Comparison of ENCODE assay signal across 32 mouse cellular contexts in the genomic region with DNA sequence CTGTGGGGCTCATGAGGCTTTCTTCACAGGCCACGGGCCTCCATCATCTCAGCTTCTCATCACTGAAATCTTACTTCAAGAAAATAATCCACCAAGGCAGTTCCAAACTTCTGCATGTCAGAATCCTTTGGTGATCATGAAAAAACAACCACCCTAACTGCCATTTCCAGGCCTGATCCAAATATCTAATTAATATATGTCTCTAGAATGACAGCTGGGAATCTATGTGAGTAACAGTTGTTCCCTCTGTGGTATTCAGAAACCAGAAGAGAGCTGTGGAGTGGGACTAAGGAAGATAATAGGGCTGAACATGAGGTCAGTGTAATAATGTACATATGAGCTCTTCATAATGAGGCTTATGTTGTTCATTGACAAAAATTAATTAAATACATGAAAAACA. TPM values are rescaled to one million over a fixed set of nuclear protein-coding genes. Genes with fewer than 3 reads are reported as not detected.
"Had no signal": no experiment of that assay in that cellular context is flagged by ENCODE, and none has a peak within 500 bp of the region (broad histone marks: within the 10 kb centered on the region; RNA-seq: fewer than 3 reads in every experiment).

No protein-coding gene starts in this region.

- H3K36me3 ChIP-seq: heart, embryonic 13.5 days; heart, embryonic 15.5 days; hindbrain, embryonic 13.5 days; hindbrain, embryonic 15.5 days; kidney, embryonic 15.5 days; limb, embryonic 12.5 days; liver, embryonic 13.5 days had no signal

- H3K27me3 ChIP-seq: heart, embryonic 13.5 days; heart, embryonic 15.5 days; hindbrain, embryonic 13.5 days; hindbrain, embryonic 15.5 days; kidney, embryonic 15.5 days; limb, embryonic 12.5 days; liver, embryonic 13.5 days had no signal

- DNase-seq: gastrocnemius, postnatal 10 days; gastrocnemius, postnatal 36 days; heart, adult 11 months; heart, adult 2 months; heart, postnatal 14 days; heart, postnatal 36 days; kidney, adult 11 months; kidney, adult 2 months; kidney, adult 9 months; kidney, postnatal 14 days; kidney, postnatal 36 days; layer of hippocampus, adult 9-11 months; layer of hippocampus, postnatal 36 days; left cerebral cortex, postnatal 4 days; liver; liver, embryonic 13.5 days had no signal

- ATAC-seq: hindbrain, postnatal 0 days; intestine, embryonic 16.5 days had no signal

- H3K9ac ChIP-seq: heart, embryonic 13.5 days; heart, embryonic 15.5 days; hindbrain, embryonic 13.5 days; hindbrain, embryonic 15.5 days; kidney, embryonic 15.5 days; limb, embryonic 12.5 days; liver, embryonic 13.5 days had no signal

- H3K4me3 ChIP-seq: heart, adult 2 months; heart, embryonic 13.5 days; heart, embryonic 15.5 days; hindbrain, embryonic 13.5 days; hindbrain, embryonic 15.5 days; kidney, embryonic 15.5 days; limb, embryonic 12.5 days; liver, embryonic 13.5 days had no signal

- H3K9me3 ChIP-seq: heart, embryonic 13.5 days; heart, embryonic 15.5 days; hindbrain, embryonic 13.5 days; hindbrain, embryonic 15.5 days; kidney, embryonic 15.5 days; limb, embryonic 12.5 days; liver, embryonic 13.5 days had no signal

- H3K4me2 ChIP-seq: heart, embryonic 11.5 days; heart, embryonic 13.5 days; heart, embryonic 15.5 days; hindbrain, embryonic 13.5 days; hindbrain, embryonic 15.5 days; kidney, embryonic 15.5 days; limb, embryonic 12.5 days; liver, embryonic 11.5 days; liver, embryonic 13.5 days had no signal

- H3K27ac ChIP-seq: heart, adult 2 months; heart, embryonic 13.5 days; heart, embryonic 15.5 days; hindbrain, embryonic 13.5 days; hindbrain, embryonic 15.5 days; hindbrain, postnatal 0 days; kidney, embryonic 15.5 days; kidney, postnatal 0 days; limb, embryonic 12.5 days; liver, embryonic 13.5 days had no signal

RNA-seq across cellular contexts. Expression of a gene that starts 36.5 kb away (rescaled TPM):
- total RNA-seq: gastrocnemius, adult 18-20 months; hematopoietic stem cell, adult 5-6 weeks; left cerebral cortex, postnatal 10 days had no signal
- polyA plus RNA-seq: heart, embryonic 11.5 days; heart, postnatal 0 days; hindbrain, embryonic 11.5 days; kidney, embryonic 15.5 days; kidney, postnatal 0 days; liver, embryonic 11.5 days had no signal
